Mouse (Mus musculus): ENCODE data around the gene Gda.

DNA sequence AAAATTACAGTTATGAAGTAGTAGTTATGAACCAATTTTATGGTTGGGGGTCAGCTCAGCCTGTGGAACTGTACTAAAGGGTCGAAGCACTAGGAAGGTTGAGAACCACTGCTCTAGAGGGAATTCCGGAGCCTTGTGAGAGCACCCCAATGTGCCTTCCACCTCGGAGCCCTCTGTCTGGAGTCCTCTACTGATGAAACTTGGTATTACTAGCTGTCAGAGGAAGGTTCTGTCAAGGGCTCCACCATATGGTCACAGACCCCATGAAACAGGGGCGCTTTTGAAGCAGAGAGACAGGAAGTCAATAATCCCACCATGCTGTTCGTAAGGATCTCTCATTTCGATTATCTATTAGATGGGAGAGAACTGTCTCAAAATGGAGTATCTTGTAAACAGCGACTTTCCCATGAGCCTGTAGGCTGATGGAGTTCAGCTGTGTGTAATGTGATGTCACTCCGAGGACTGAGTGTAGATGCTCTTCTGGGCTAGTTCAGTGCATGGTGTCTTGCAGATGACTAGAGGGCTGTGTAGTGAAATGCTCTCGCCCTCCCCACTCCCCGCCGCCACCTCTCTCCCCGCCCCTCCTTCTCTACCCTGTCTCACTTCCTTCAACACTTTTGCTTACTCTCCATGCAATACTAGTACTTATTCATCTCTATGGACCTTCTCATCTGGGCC, 100.7 kb downstream of the Gda start:
- TF ChIP-seq CTCF (IDR thresholded peaks at IDR 0.05; ENCODE audit: extremely low read depth, insufficient read depth, low read length) (peak; percentile 35; the same call in 1 of the 2 replicates), POLR2A (IDR thresholded peaks at IDR 0.05; ENCODE audit: extremely low read depth, insufficient read depth, low read length) (no peak)

Data from cortical plate, adult 2 months (tissue).